Mouse (Mus musculus) liver, embryonic 14.5 days (tissue): Measurements from ENCODE around the gene Ibtk. TPM values are rescaled to one million over a fixed set of nuclear protein-coding genes. Genes with fewer than 3 reads are reported as not detected.

ENCODE experiments used
- ATAC-seq: fragments of 200-750 bp; cut with Nextera tagmentation; 2 replicates; pipeline ENCODE4 v1.8.0; 2017; ENCODE audit warnings: moderate number of reproducible peaks, mild to moderate bottlenecking, moderate library complexity; ENCODE audit not compliant: insufficient read depth
- DNase-seq, 3 experiments: peaks; one replicate each; pipeline ENCODE4 v3.0.0-alpha.2; 2012 to 2013; ENCODE audit warnings: low read depth in 3 of 3, low spot score in 3 of 3
- H3K27ac ChIP-seq: fragments of 300-500 bp; sonication (generic); 2 replicates; pipeline ENCODE4 v1.5.1; 2014; ENCODE audit warnings: moderate library complexity, mild to moderate bottlenecking, control low read depth, inconsistent platforms
- H3K27me3 ChIP-seq: fragments of 300-500 bp; sonication (generic); 2 replicates; pipeline ENCODE4 v1.6.1; 2014; ENCODE audit warnings: mild to moderate bottlenecking, low read length, moderate library complexity; ENCODE audit not compliant: control insufficient read depth, insufficient read depth
- H3K36me3 ChIP-seq: fragments of 300-500 bp; sonication (generic); replicated peaks from 2 replicates; pipeline ENCODE4 v1.6.1; 2014; ENCODE audit warnings: low read depth; ENCODE audit not compliant: control insufficient read depth, insufficient read depth
- H3K4me1 ChIP-seq, 2 experiments: fragments of 200-500 bp in 1 of 2; fragments of 300-500 bp in 1 of 2; sonication (generic) in 1 of 2; replicated peaks; 2 replicates each; pipeline ENCODE4 v1.6.1; 2012 to 2014; ENCODE audit warnings: antibody characterized with exemption in 1 of 2, inconsistent platforms in 1 of 2, low read length in 1 of 2; ENCODE audit not compliant: control insufficient read depth in 2 of 2, insufficient read depth in 2 of 2
- H3K4me2 ChIP-seq: fragments of 300-500 bp; sonication (generic); 2 replicates; pipeline ENCODE4 v1.6.1; 2014; ENCODE audit warnings: low read depth, mild to moderate bottlenecking, control low read depth, moderate library complexity
- H3K4me3 ChIP-seq, 2 experiments: fragments of 200-500 bp in 1 of 2; fragments of 300-500 bp in 1 of 2; sonication (generic) in 1 of 2; 2 replicates each; pipeline ENCODE4 v1.5.1; 2012 to 2014; ENCODE audit warnings: low read depth in 2 of 2, low read length in 2 of 2, mild to moderate bottlenecking in 2 of 2, control low read depth in 1 of 2, inconsistent platforms in 1 of 2, moderate library complexity in 1 of 2; ENCODE audit not compliant: insufficient read depth in 1 of 2
- H3K9ac ChIP-seq: fragments of 300-500 bp; sonication (generic); replicated peaks from 2 replicates; pipeline ENCODE4 v1.6.1; 2014; ENCODE audit warnings: mild to moderate bottlenecking, control low read depth, moderate library complexity
- H3K9me3 ChIP-seq: fragments of 300-500 bp; sonication (generic); 2 replicates; pipeline ENCODE4 v1.6.1; 2016; ENCODE audit warnings: low read length, mixed read lengths; ENCODE audit not compliant: control insufficient read depth
- CTCF ChIP-seq: IDR thresholded peaks from 2 replicates; pipeline ENCODE4 v1.5.1; 2016; ENCODE audit warnings: antibody characterized with exemption, low read depth, control low read depth
- EP300 ChIP-seq: IDR thresholded peaks from 2 replicates; pipeline ENCODE4 v1.6.1; 2016; ENCODE audit warnings: antibody characterized with exemption, low read depth
- WGBS: fragments of 180-500 bp; shearing (Covaris S2); extraction: QIAGEN DNeasy Blood & Tissue Kit; methylation state at CpG from one replicate; pipeline ENCODE4 v1.1.7; 2014; ENCODE audit not compliant: insufficient replicate concordance; 5-methylcytosine and 5-hydroxymethylcytosine counted together
- polyA plus RNA-seq, 2 experiments: library from polyadenylated mRNA; depleted of rRNA in 1 of 2; stranded (reverse) in 1 of 2; unstranded in 1 of 2; fragments of >200 nt; fragmentation: Nextera tagmentation in 1 of 2; extraction: Ambion mirVana in 1 of 2; gene quantifications; 2 replicates each; pipeline versions ENCODE4 v1.2.1 to v1.2.3; 2012 to 2014

The Ibtk gene
- polyA plus RNA-seq, 2 experiments = 9.7 to 24.7 TPM

- no peak overlapping the region for H3K9ac ChIP-seq
- H3K4me2 ChIP-seq = no peak overlapping the region
- no peak overlapping the region for H3K27ac ChIP-seq
- H3K4me1 ChIP-seq = peaks cover 0 to 3% of the 10 kb centered on the region in 2 experiments; a peak in 1 of 4 replicates
- H3K9me3 ChIP-seq = no peaks in the 10 kb centered on the region
- DNase-seq (no peak), ATAC-seq (no peak)
- H3K27me3 ChIP-seq = no peaks in the 10 kb centered on the region
- H3K36me3 ChIP-seq = no peaks in the 10 kb centered on the region
- TF ChIP-seq EP300 = no peak
- no peak for TF ChIP-seq CTCF
- 54% methylated on average over 12 of the region's 12 CpGs for WGBS
- no peak overlapping the region for H3K4me3 ChIP-seq
Observed at GRCm38 (mm10) chr9:85772280-85772679, 23.1 kb upstream of the Ibtk start.

GRCm38 (mm10) chr9:85771454-85771853, 22.3 kb upstream of the Ibtk start:
- H3K9me3 ChIP-seq = no peaks in the 10 kb centered on the region
- no peak overlapping the region for H3K27ac ChIP-seq
- ATAC-seq (no peak), DNase-seq (no peak)
- no peak overlapping the region for H3K9ac ChIP-seq
- no peak overlapping the region for H3K4me2 ChIP-seq
- H3K4me1 ChIP-seq = peaks cover 0 to 3% of the 10 kb centered on the region in 2 experiments; a peak in 1 of 4 replicates
- H3K36me3 ChIP-seq = no peaks in the 10 kb centered on the region
- H3K27me3 ChIP-seq = no peaks in the 10 kb centered on the region
- no peak overlapping the region for H3K4me3 ChIP-seq
- WGBS = 50% methylated on average over 3 of the region's 3 CpGs
- TF ChIP-seq CTCF (no peak), EP300 (no peak)

- Histone ChIP-seq H3K27me3 (no peaks in the 10 kb centered on the region), H3K9me3 (no peaks in the 10 kb centered on the region), H3K9ac (no peak overlapping the region), H3K27ac (no peak overlapping the region), H3K4me2 (no peak overlapping the region), H3K4me1 (peaks cover 0 to 3% of the 10 kb centered on the region in 2 experiments; a peak in 1 of 4 replicates), H3K4me3 (no peak overlapping the region), H3K36me3 (no peaks in the 10 kb centered on the region)
- no peak for DNase-seq
- no peak for ATAC-seq
- WGBS = 51% methylated on average over 4 of the region's 4 CpGs
- TF ChIP-seq CTCF (no peak), EP300 (no peak)
Observed at GRCm38 (mm10) chr9:85770369-85770768, 21.2 kb upstream of the Ibtk start.

GRCm38 (mm10) chr9:85769057-85769789, 20.1 kb upstream of the Ibtk start:
- no peak for ATAC-seq
- Histone ChIP-seq H3K36me3 (no peaks in the 10 kb centered on the region), H3K4me1 (peaks cover 0 to 3% of the 10 kb centered on the region in 2 experiments; a peak in 1 of 4 replicates), H3K9ac (no peak overlapping the region), H3K4me3 (no peak overlapping the region), H3K27me3 (no peaks in the 10 kb centered on the region), H3K4me2 (no peak overlapping the region), H3K27ac (no peak overlapping the region), H3K9me3 (no peaks in the 10 kb centered on the region)
- TF ChIP-seq EP300 (no peak), CTCF (no peak)
- WGBS = 38% methylated on average over 12 of the region's 12 CpGs
- DNase-seq = no peak

- Histone ChIP-seq H3K9ac (no peak overlapping the region), H3K4me1 (peaks cover 0 to 3% of the 10 kb centered on the region in 2 experiments; a peak in 1 of 4 replicates), H3K9me3 (no peaks in the 10 kb centered on the region), H3K27me3 (no peaks in the 10 kb centered on the region), H3K4me2 (no peak overlapping the region), H3K36me3 (no peaks in the 10 kb centered on the region), H3K27ac (no peak overlapping the region), H3K4me3 (no peak overlapping the region)
- TF ChIP-seq EP300 = no peak
- TF ChIP-seq CTCF = no peak
- 66% methylated on average over 2 of the region's 2 CpGs for WGBS
- DNase-seq = no peak
- no peak for ATAC-seq
Observed at GRCm38 (mm10) chr9:85767255-85767654, 18.1 kb upstream of the Ibtk start.
